11 mouse cellular contexts compared by ENCODE assay signal in genomic region chr17:37051745-37052144, GRCm38 (mm10). TPM values are rescaled to one million over a fixed set of nuclear protein-coding genes. Genes with fewer than 3 reads are reported as not detected.
DNase-seq lines count a peak whose midpoint lies in the region; ATAC-seq and TF ChIP-seq lines count a peak whose summit lies in the region.
"Had no signal": no experiment of that assay in that cellular context is flagged by ENCODE, and none has a peak within 500 bp of the region (broad histone marks: within the 10 kb centered on the region; RNA-seq: fewer than 3 reads in every experiment).

No protein-coding gene starts in this region.

- no peak overlapping the region for H3K9ac ChIP-seq in embryonic facial prominence, embryonic 13.5 days
- peak overlapping the region; percentile 87 for H3K9ac ChIP-seq in hindbrain, embryonic 14.5 days
- peak overlapping the region; percentile 98 for H3K9ac ChIP-seq in midbrain, embryonic 16.5 days (ENCODE audit: low read depth, low read length)
- H3K9ac ChIP-seq: liver, embryonic 15.5 days had no signal

- TF ChIP-seq POLR2A in cerebellum, adult 2 months (IDR thresholded peaks at IDR 0.05; ENCODE audit: borderline replicate concordance, insufficient read depth, low read length), result no peak

- no peaks in the 10 kb centered on the region for H3K27me3 ChIP-seq in cerebellum, adult 2 months (ENCODE audit: control insufficient read depth, insufficient read depth, low read length)
- peaks cover 5% of the 10 kb centered on the region for H3K27me3 ChIP-seq in embryonic facial prominence, embryonic 13.5 days
- no peaks in the 10 kb centered on the region for H3K27me3 ChIP-seq in hindbrain, embryonic 14.5 days (ENCODE audit: control insufficient read depth, insufficient read depth, low read length)
- no peaks in the 10 kb centered on the region for H3K27me3 ChIP-seq in midbrain, embryonic 16.5 days (ENCODE audit: control insufficient read depth, insufficient read depth, low read depth, low read length)

- 38% methylated on average over 4 of the region's 4 CpGs for WGBS in cerebellum, adult 2 months
- WGBS in embryonic facial prominence, embryonic 13.5 days, result 50% methylated on average over 4 of the region's 4 CpGs
- 57% methylated on average over 4 of the region's 4 CpGs for WGBS in hindbrain, embryonic 14.5 days
- WGBS in midbrain, embryonic 16.5 days, result 41% methylated on average over 4 of the region's 4 CpGs

- H3K36me3 ChIP-seq in embryonic facial prominence, embryonic 13.5 days, result peaks cover 29% of the 10 kb centered on the region
- H3K36me3 ChIP-seq in hindbrain, embryonic 14.5 days (replicated peaks; ENCODE audit: control insufficient read depth, insufficient read depth), result peaks cover 37% of the 10 kb centered on the region
- peaks cover 15% of the 10 kb centered on the region for H3K36me3 ChIP-seq in midbrain, embryonic 16.5 days (ENCODE audit: control insufficient read depth, insufficient read depth, low read length)
- H3K36me3 ChIP-seq: liver, embryonic 15.5 days had no signal

- peak overlapping the region; percentile 82 for H3K4me3 ChIP-seq in cerebellum, adult 2 months (replicated peaks; ENCODE audit: insufficient read depth, low read depth, low read length)
- no peak overlapping the region; the same call in 1 of the 2 replicates for H3K4me3 ChIP-seq in embryonic facial prominence, embryonic 13.5 days
- peak overlapping the region; percentile 96 for H3K4me3 ChIP-seq in hindbrain, embryonic 14.5 days (replicated peaks; ENCODE audit: low read length)
- peak overlapping the region; percentile 90 for H3K4me3 ChIP-seq in midbrain, embryonic 16.5 days (ENCODE audit: low read depth, low read length)
- H3K4me3 ChIP-seq: liver, embryonic 15.5 days had no signal

- peak overlapping the region; percentile 85 for H3K4me2 ChIP-seq in embryonic facial prominence, embryonic 13.5 days
- H3K4me2 ChIP-seq in hindbrain, embryonic 14.5 days (replicated peaks), result peak overlapping the region; percentile 89
- peak overlapping the region; percentile 68 for H3K4me2 ChIP-seq in midbrain, embryonic 16.5 days (ENCODE audit: low read length)

- H3K9me3 ChIP-seq in embryonic facial prominence, embryonic 13.5 days, result no peaks in the 10 kb centered on the region
- H3K9me3 ChIP-seq in hindbrain, embryonic 14.5 days (ENCODE audit: control insufficient read depth, low read length), result no peaks in the 10 kb centered on the region
- H3K9me3 ChIP-seq in midbrain, embryonic 16.5 days (replicated peaks; ENCODE audit: control insufficient read depth, low read length, poor library complexity, severe bottlenecking), result no peaks in the 10 kb centered on the region
- H3K9me3 ChIP-seq: heart, embryonic 13.5 days; liver, embryonic 15.5 days had no signal

- no peak for TF ChIP-seq CTCF in cerebellum, adult 2 months (IDR thresholded peaks at IDR 0.05; ENCODE audit: borderline replicate concordance, insufficient read depth, low read depth, low read length)

- H3K27ac ChIP-seq in cerebellum, adult 2 months (ENCODE audit: insufficient read depth, low read length), result no peak overlapping the region
- H3K27ac ChIP-seq in embryonic facial prominence, embryonic 13.5 days, result no peak overlapping the region
- no peak overlapping the region for H3K27ac ChIP-seq in hindbrain, embryonic 14.5 days
- no peak overlapping the region for H3K27ac ChIP-seq in midbrain, embryonic 16.5 days (ENCODE audit: low read length)
- H3K27ac ChIP-seq: heart, embryonic 13.5 days; liver, embryonic 15.5 days had no signal

- ATAC-seq in embryonic facial prominence, embryonic 13.5 days (ENCODE audit: insufficient number of reproducible peaks, insufficient read depth, low FRiP score, low TSS enrichment, low read depth), result no peak
- ATAC-seq in hindbrain, embryonic 14.5 days (ENCODE audit: low FRiP score), result no peak
- no peak for ATAC-seq in midbrain, embryonic 16.5 days
- ATAC-seq: intestine, postnatal 0 days had no signal

- DNase-seq in cerebellum, adult 2 months, result no peak
- DNase-seq in cerebellum, postnatal 36 days, result no peak
- no peak for DNase-seq in hindbrain, embryonic 14.5 days (ENCODE audit: low spot score)
- no peak for DNase-seq in MN1 (ENCODE audit: low spot score)
- DNase-seq in lung, postnatal 4 days, result no peak
- DNase-seq in natural killer cell, adult 2 months (ENCODE audit: low spot score in 2 of 2), result no peak

- H3K4me1 ChIP-seq in cerebellum, adult 2 months (ENCODE audit: control insufficient read depth, insufficient read depth, low read length), result peaks cover 15% of the 10 kb centered on the region
- H3K4me1 ChIP-seq in embryonic facial prominence, embryonic 13.5 days, result peaks cover 45% of the 10 kb centered on the region
- peaks cover 49% of the 10 kb centered on the region for H3K4me1 ChIP-seq in hindbrain, embryonic 14.5 days (replicated peaks; ENCODE audit: control insufficient read depth, insufficient read depth, low read length)
- peaks cover 47% of the 10 kb centered on the region for H3K4me1 ChIP-seq in midbrain, embryonic 16.5 days (ENCODE audit: control insufficient read depth, insufficient read depth, low read length)

RNA-seq across cellular contexts. Expression of gene Gabbr1, which starts 6.0 kb away (rescaled TPM):
- 403 and 405 TPM in 2 replicates for polyA plus RNA-seq in cerebellum, adult 2 months (2012; rRNA removed)
- 15.8 and 16.1 TPM in 2 replicates for polyA plus RNA-seq in embryonic facial prominence, embryonic 13.5 days (2015; fragmentation: Nextera tagmentation; extraction: Ambion mirVana)
- 114 and 117 TPM in 2 replicates for polyA plus RNA-seq in hindbrain, embryonic 14.5 days (2014; fragmentation: Nextera tagmentation; extraction: Ambion mirVana)
- 81.7 and 94.9 TPM in 2 replicates for polyA plus RNA-seq in midbrain, embryonic 16.5 days (2015; fragmentation: Nextera tagmentation; extraction: Ambion mirVana)

RNA-seq across cellular contexts. Expression of gene Mog, which starts 28.5 kb away (rescaled TPM):
- 145 and 178 TPM in 2 replicates for polyA plus RNA-seq in cerebellum, adult 2 months (2012; rRNA removed)
- 0.30 and 0.31 TPM in 2 replicates for polyA plus RNA-seq in embryonic facial prominence, embryonic 13.5 days (2015; fragmentation: Nextera tagmentation; extraction: Ambion mirVana)
- polyA plus RNA-seq in hindbrain, embryonic 14.5 days (2014; fragmentation: Nextera tagmentation; extraction: Ambion mirVana), result 2.2 and 3.1 TPM in 2 replicates
- polyA plus RNA-seq in midbrain, embryonic 16.5 days (2015; fragmentation: Nextera tagmentation; extraction: Ambion mirVana), result 2.0 and 3.2 TPM in 2 replicates
- polyA plus RNA-seq: heart, embryonic 13.5 days; intestine, postnatal 0 days; liver, embryonic 15.5 days had no signal

RNA-seq across cellular contexts. Expression of gene Olfr90, which starts 36.6 kb away (rescaled TPM):
- polyA plus RNA-seq in cerebellum, adult 2 months (2012; rRNA removed), result not detected in 2 replicates
- polyA plus RNA-seq in embryonic facial prominence, embryonic 13.5 days (2015; fragmentation: Nextera tagmentation; extraction: Ambion mirVana), result 0.10 TPM in 1 of 2 replicates, not detected in the other
- polyA plus RNA-seq in hindbrain, embryonic 14.5 days (2014; fragmentation: Nextera tagmentation; extraction: Ambion mirVana), result not detected in 2 replicates
- polyA plus RNA-seq in midbrain, embryonic 16.5 days (2015; fragmentation: Nextera tagmentation; extraction: Ambion mirVana), result not detected in 2 replicates
- polyA plus RNA-seq: heart, embryonic 13.5 days; intestine, postnatal 0 days; liver, embryonic 15.5 days had no signal

RNA-seq across cellular contexts. Expression of gene Olfr91, which starts 46.3 kb away (rescaled TPM):
- polyA plus RNA-seq in cerebellum, adult 2 months (2012; rRNA removed), result not detected in 2 replicates
- polyA plus RNA-seq in embryonic facial prominence, embryonic 13.5 days (2015; fragmentation: Nextera tagmentation; extraction: Ambion mirVana), result not detected in 2 replicates
- not detected in 2 replicates for polyA plus RNA-seq in hindbrain, embryonic 14.5 days (2014; fragmentation: Nextera tagmentation; extraction: Ambion mirVana)
- not detected in 2 replicates for polyA plus RNA-seq in midbrain, embryonic 16.5 days (2015; fragmentation: Nextera tagmentation; extraction: Ambion mirVana)
- polyA plus RNA-seq: heart, embryonic 13.5 days; intestine, postnatal 0 days; liver, embryonic 15.5 days had no signal

RNA-seq across cellular contexts. Expression of gene Zfp57, which starts 50.8 kb away (rescaled TPM):
- 10.3 and 12.0 TPM in 2 replicates for polyA plus RNA-seq in cerebellum, adult 2 months (2012; rRNA removed)
- polyA plus RNA-seq in embryonic facial prominence, embryonic 13.5 days (2015; fragmentation: Nextera tagmentation; extraction: Ambion mirVana), result 112 and 113 TPM in 2 replicates
- 225 and 236 TPM in 2 replicates for polyA plus RNA-seq in hindbrain, embryonic 14.5 days (2014; fragmentation: Nextera tagmentation; extraction: Ambion mirVana)
- 280 and 312 TPM in 2 replicates for polyA plus RNA-seq in midbrain, embryonic 16.5 days (2015; fragmentation: Nextera tagmentation; extraction: Ambion mirVana)

Comparison
In these comparisons a context has a peak if more than half of its experiments do, and no peak if none do; other contexts are left out.
1. RNA of gene Mog, which starts 28.5 kb away (polyA plus RNA-seq): 145 to 178 TPM in cerebellum, adult 2 months; 2.2 to 3.1 TPM in hindbrain, embryonic 14.5 days, 2.0 to 3.2 TPM in midbrain, embryonic 16.5 days and 0.30 to 0.31 TPM in embryonic facial prominence, embryonic 13.5 days; every median in the first group is over 10 times any median in the second.
2. Peak in every context shown above with its lines, with median percentiles within 50 percentile points of each other: H3K4me2 ChIP-seq.